Mouse (Mus musculus) neural tube, embryonic 12.5 days (tissue): ENCODE measurements around the gene Obsl1. TPM values are rescaled to one million over a fixed set of nuclear protein-coding genes. Genes with fewer than 3 reads are reported as not detected.

Experiments used
- ATAC-seq: fragments of 200-750 bp; cut with Nextera tagmentation; 2 replicates; pipeline ENCODE4 v1.8.0; 2017; ENCODE audit warnings: low read depth, mild to moderate bottlenecking, moderate TSS enrichment, moderate library complexity; ENCODE audit not compliant: low FRiP score
- H3K27ac ChIP-seq: fragments of 300-500 bp; sonication (generic); 2 replicates; pipeline ENCODE4 v1.5.1; 2016
- H3K27me3 ChIP-seq: fragments of 300-500 bp; sonication (generic); replicated peaks from 2 replicates; pipeline ENCODE4 v1.6.1; 2016; ENCODE audit warnings: mild to moderate bottlenecking
- H3K36me3 ChIP-seq: fragments of 300-500 bp; sonication (generic); 2 replicates; pipeline ENCODE4 v1.6.1; 2016; ENCODE audit warnings: mild to moderate bottlenecking
- H3K4me1 ChIP-seq: fragments of 300-500 bp; sonication (generic); 2 replicates; pipeline ENCODE4 v1.6.1; 2016
- H3K4me2 ChIP-seq: fragments of 300-500 bp; sonication (generic); replicated peaks from 2 replicates; pipeline ENCODE4 v1.6.1; 2016; ENCODE audit warnings: mild to moderate bottlenecking
- H3K4me3 ChIP-seq: fragments of 300-500 bp; sonication (generic); 2 replicates; pipeline ENCODE4 v1.5.1; 2016
- H3K9ac ChIP-seq: fragments of 300-500 bp; sonication (generic); 2 replicates; pipeline ENCODE4 v1.6.1; 2016; ENCODE audit warnings: mild to moderate bottlenecking
- H3K9me3 ChIP-seq: fragments of 300-500 bp; sonication (generic); 2 replicates; pipeline ENCODE4 v1.6.1; 2016; ENCODE audit warnings: mild to moderate bottlenecking
- WGBS: fragments of 180-500 bp; shearing (Covaris S2); methylation state at CpG from one replicate; pipeline ENCODE4 v1.1.7; 2016; 5-methylcytosine and 5-hydroxymethylcytosine counted together
- polyA plus RNA-seq: library from polyadenylated mRNA; unstranded; fragments of >200 nt; fragmentation: Nextera tagmentation; extraction: Ambion mirVana; gene quantifications from 2 replicates; pipeline ENCODE4 v1.2.1, GENCODE M21; 2016

Gene Obsl1
- polyA plus RNA-seq, 1 experiment from 2014 or later = 49.0 TPM

DNA sequence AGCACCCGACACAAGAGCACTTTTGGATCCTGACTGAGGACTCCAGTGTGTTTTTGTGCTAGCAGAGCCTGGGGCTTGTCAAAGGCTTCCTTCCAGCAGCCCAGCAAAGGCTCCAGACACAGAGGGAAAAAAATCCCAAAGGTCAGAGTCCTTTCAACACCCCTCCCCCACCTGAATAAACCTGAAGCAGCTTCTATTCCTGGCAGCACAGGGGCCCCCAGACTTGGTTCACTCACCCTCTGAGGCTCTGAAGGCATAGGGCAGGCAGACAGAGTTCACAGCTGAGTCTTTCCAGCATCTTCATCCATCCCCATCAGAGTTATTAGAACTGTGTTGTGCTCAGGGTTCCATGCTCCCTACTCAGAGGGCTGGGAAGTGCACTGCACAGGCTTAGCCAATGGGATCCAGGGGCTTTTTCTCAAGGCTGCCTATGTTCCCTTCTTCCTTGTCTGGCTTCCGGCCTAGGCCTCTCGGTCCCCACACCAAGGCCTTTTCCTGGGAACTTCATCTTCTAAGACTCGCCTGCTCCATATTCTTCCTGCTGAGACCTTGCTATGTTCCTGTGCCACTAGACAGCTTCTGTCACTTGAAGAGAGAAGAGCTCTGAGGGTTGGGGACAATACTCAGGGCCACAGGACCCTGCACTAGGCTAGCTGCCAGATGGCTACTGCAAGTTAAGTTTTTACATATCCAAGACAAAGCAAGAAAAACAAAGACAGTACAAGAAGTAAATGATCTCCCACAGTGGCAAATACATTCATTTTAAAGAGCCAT lies 5.4 kb upstream of the Obsl1 start:
- 69% methylated on average over 4 of the region's 4 CpGs for WGBS
- H3K36me3 ChIP-seq = no peaks in the 10 kb centered on the region
- no peak for ATAC-seq
- H3K4me1 ChIP-seq = peaks cover 9% of the 10 kb centered on the region; the same call in 1 of the 2 replicates
- no peak overlapping the region for H3K4me2 ChIP-seq
- no peak overlapping the region for H3K9ac ChIP-seq
- no peaks in the 10 kb centered on the region for H3K9me3 ChIP-seq
- H3K27ac ChIP-seq = no peak overlapping the region
- 0 out of 2 replicates have a peak, but pooled peaks cover 15% of the 10 kb centered on the region for H3K27me3 ChIP-seq
- no peak overlapping the region for H3K4me3 ChIP-seq

GRCm38 (mm10) chr1:75510154-75510553 lies 3.9 kb upstream of the Obsl1 start:
- Histone ChIP-seq H3K4me2 (no peak overlapping the region), H3K9ac (no peak overlapping the region), H3K4me1 (peaks cover 14% of the 10 kb centered on the region; the same call in 1 of the 2 replicates), H3K27me3 (0 out of 2 replicates have a peak, but pooled peaks cover 15% of the 10 kb centered on the region), H3K9me3 (no peaks in the 10 kb centered on the region), H3K4me3 (no peak overlapping the region), H3K27ac (no peak overlapping the region), H3K36me3 (no peaks in the 10 kb centered on the region)
- 74% methylated on average over 5 of the region's 5 CpGs for WGBS
- ATAC-seq = no peak

DNA sequence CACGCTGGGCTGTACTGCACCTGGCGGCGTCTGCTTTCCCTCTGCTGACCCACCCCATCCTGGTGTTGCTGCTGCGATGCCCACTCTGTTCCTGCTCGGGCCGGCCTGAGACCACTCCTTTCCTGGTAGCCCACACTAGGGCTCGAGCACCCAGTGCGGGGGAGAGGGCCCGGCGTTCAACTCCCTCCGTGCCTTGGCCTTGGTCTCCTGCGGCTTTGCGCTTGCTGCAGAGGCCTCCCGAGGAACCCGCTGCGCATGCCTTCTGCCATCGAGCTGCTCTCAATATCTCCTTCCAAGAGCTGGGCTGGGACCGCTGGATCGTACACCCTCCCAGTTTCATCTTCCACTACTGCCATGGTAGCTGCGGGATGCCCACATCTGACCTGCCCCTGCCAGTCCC lies 3.3 kb upstream of the Obsl1 start:
- no peak for ATAC-seq
- H3K27ac ChIP-seq = no peak overlapping the region
- H3K4me3 ChIP-seq = no peak overlapping the region
- H3K9me3 ChIP-seq = no peaks in the 10 kb centered on the region
- 0 out of 2 replicates have a peak, but pooled peaks cover 15% of the 10 kb centered on the region for H3K27me3 ChIP-seq
- no peaks in the 10 kb centered on the region for H3K36me3 ChIP-seq
- 56% methylated on average over 20 of the region's 20 CpGs for WGBS
- H3K4me2 ChIP-seq = no peak overlapping the region
- H3K9ac ChIP-seq = no peak overlapping the region
- peaks cover 19% of the 10 kb centered on the region for H3K4me1 ChIP-seq

- H3K9ac ChIP-seq = peak within 1 kb of the TSS; percentile 92
- peaks cover 23% of the 10 kb centered on the region for H3K27me3 ChIP-seq
Measured at GRCm38 (mm10) chr1:75507006-75507405, 754 bp upstream of the Obsl1 start, which contains the start of gene Inha. Inha (plus strand) TSS chr1:75507077.

GRCm38 (mm10) chr1:75505159-75505955 lies 895 bp downstream of the Obsl1 start:
- Histone ChIP-seq H3K9me3 (no peaks in the 10 kb centered on the region), H3K36me3 (peaks cover 26% of the 10 kb centered on the region), H3K4me1 (peaks cover 21% of the 10 kb centered on the region), H3K4me2 (peak overlapping the region; percentile 94), H3K27me3 (peaks cover 23% of the 10 kb centered on the region), H3K9ac (peak overlapping the region; percentile 92), H3K4me3 (peak overlapping the region; percentile 77), H3K27ac (peak overlapping the region; percentile 73)
- peak; percentile 53 for ATAC-seq
- WGBS = under 1% methylated on average over 84 of the region's 84 CpGs

More at GRCm38 (mm10) chr1:75507006-75507405, 754 bp upstream of the Obsl1 start, which contains the start of gene Inha:
- 77% methylated on average over 10 of the region's 10 CpGs for WGBS
- H3K36me3 ChIP-seq = peaks cover 12% of the 10 kb centered on the region
- no peaks in the 10 kb centered on the region for H3K9me3 ChIP-seq
- H3K4me1 ChIP-seq = peaks cover 21% of the 10 kb centered on the region
- H3K4me2 ChIP-seq = peak within 1 kb of the TSS; percentile 94
- no peak for ATAC-seq
- peak within 1 kb of the TSS; percentile 77 for H3K4me3 ChIP-seq
- H3K27ac ChIP-seq = peak within 1 kb of the TSS; percentile 73

- H3K36me3 ChIP-seq = peaks cover 30% of the 10 kb centered on the region
- H3K9ac ChIP-seq = peak overlapping the region; percentile 92
- H3K27ac ChIP-seq = no peak overlapping the region
- ATAC-seq = no peak
- no peaks in the 10 kb centered on the region for H3K9me3 ChIP-seq
- H3K4me1 ChIP-seq = peaks cover 21% of the 10 kb centered on the region
- peak overlapping the region; percentile 94 for H3K4me2 ChIP-seq
- peaks cover 22% of the 10 kb centered on the region for H3K27me3 ChIP-seq
- 66% methylated on average over 9 of the region's 9 CpGs for WGBS
- H3K4me3 ChIP-seq = peak overlapping the region; percentile 77
Measured at GRCm38 (mm10) chr1:75504256-75505045, 1.8 kb downstream of the Obsl1 start.

DNA sequence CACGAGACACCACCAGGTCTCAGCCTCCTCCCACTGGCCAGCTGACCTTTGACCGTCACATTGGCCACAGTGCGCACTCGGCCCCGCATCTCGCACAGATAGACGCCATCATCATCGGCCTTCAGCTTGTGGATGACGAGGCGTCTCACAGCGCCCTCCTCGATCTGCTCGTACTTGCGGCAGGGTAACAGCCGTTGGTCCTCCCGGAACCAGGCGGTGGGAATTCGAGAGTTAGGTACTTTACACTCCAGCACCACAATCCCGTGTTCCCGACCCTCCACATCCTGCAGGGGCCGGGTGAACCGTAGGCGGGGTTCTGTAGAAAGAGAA lies 2.6 kb downstream of the Obsl1 start:
- no peak for ATAC-seq
- peaks cover 30% of the 10 kb centered on the region for H3K36me3 ChIP-seq
- no peak overlapping the region for H3K4me3 ChIP-seq
- H3K27ac ChIP-seq = no peak overlapping the region
- peaks cover 21% of the 10 kb centered on the region for H3K4me1 ChIP-seq
- H3K27me3 ChIP-seq = peaks cover 18% of the 10 kb centered on the region
- H3K4me2 ChIP-seq = peak overlapping the region; percentile 4; the same call in 1 of the 2 replicates
- no peaks in the 10 kb centered on the region for H3K9me3 ChIP-seq
- 59% methylated on average over 23 of the region's 23 CpGs for WGBS
- no peak overlapping the region for H3K9ac ChIP-seq

DNA sequence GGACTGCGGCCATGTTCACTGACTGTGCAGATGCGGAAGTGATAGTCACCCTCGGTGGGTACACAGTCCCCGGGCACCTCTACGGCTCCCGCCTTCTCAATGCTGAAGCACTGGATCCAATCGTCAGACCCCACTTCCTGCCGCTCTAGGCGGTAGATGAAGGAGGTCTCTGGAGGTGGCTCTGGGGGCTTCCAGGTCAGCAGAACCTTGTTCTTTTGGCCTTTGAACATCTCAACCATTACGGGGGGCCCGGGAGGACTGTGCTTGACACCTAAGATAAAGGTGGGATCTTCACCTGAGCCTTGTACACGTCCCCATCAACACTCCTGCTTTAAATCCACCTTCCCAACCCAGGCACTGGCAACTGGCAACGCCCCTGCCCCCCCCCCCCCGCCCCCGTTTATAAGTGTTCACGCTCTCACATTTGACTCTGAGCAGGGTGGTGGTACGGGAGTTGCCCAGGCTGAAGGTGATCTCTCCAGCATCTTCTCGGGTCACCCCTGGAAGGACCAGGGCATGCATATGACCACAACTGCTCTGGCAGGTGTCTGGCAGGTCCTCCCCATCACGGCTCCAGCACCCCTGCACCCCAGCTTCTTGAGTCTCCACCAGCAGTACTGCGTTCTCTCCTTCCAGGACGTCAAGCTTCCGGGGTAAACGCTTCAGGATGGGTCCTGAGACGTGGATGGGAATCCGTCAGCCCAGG lies 3.2 kb downstream of the Obsl1 start:
- H3K27me3 ChIP-seq = peaks cover 18% of the 10 kb centered on the region
- no peak for ATAC-seq
- no peak overlapping the region for H3K9ac ChIP-seq
- peaks cover 30% of the 10 kb centered on the region for H3K36me3 ChIP-seq
- no peak overlapping the region for H3K4me3 ChIP-seq
- H3K27ac ChIP-seq = no peak overlapping the region
- WGBS = 86% methylated on average over 25 of the region's 25 CpGs
- H3K4me1 ChIP-seq = peaks cover 21% of the 10 kb centered on the region
- H3K9me3 ChIP-seq = no peaks in the 10 kb centered on the region
- H3K4me2 ChIP-seq = peak overlapping the region; percentile 4; the same call in 1 of the 2 replicates

- no peak overlapping the region for H3K4me2 ChIP-seq
- H3K27me3 ChIP-seq = peaks cover 9% of the 10 kb centered on the region
- H3K36me3 ChIP-seq = peaks cover 31% of the 10 kb centered on the region
- 95% methylated on average over 9 of the region's 9 CpGs for WGBS
- no peak overlapping the region for H3K9ac ChIP-seq
- no peak overlapping the region for H3K4me3 ChIP-seq
- H3K9me3 ChIP-seq = no peaks in the 10 kb centered on the region
- H3K27ac ChIP-seq = no peak overlapping the region
- no peak for ATAC-seq
- H3K4me1 ChIP-seq = peaks cover 15% of the 10 kb centered on the region
Measured at GRCm38 (mm10) chr1:75501905-75502304, 4.3 kb downstream of the Obsl1 start.

- Histone ChIP-seq H3K4me1 (no peaks in the 10 kb centered on the region), H3K36me3 (peaks cover 36% of the 10 kb centered on the region), H3K4me2 (no peak overlapping the region), H3K9ac (no peak overlapping the region), H3K9me3 (no peaks in the 10 kb centered on the region), H3K27ac (no peak overlapping the region), H3K4me3 (no peak overlapping the region), H3K27me3 (peaks cover 9% of the 10 kb centered on the region)
- WGBS = 89% methylated on average over 7 of the region's 7 CpGs
- no peak for ATAC-seq
Measured at GRCm38 (mm10) chr1:75499441-75499840, 6.8 kb downstream of the Obsl1 start.

GRCm38 (mm10) chr1:75498897-75499296 lies 7.4 kb downstream of the Obsl1 start:
- H3K4me3 ChIP-seq = no peak overlapping the region
- peaks cover 8% of the 10 kb centered on the region for H3K27me3 ChIP-seq
- H3K4me1 ChIP-seq = no peaks in the 10 kb centered on the region
- 89% methylated on average over 4 of the region's 4 CpGs for WGBS
- no peak overlapping the region for H3K9ac ChIP-seq
- no peaks in the 10 kb centered on the region for H3K9me3 ChIP-seq
- H3K36me3 ChIP-seq = peaks cover 36% of the 10 kb centered on the region
- no peak overlapping the region for H3K4me2 ChIP-seq
- H3K27ac ChIP-seq = no peak overlapping the region
- ATAC-seq = no peak
